14 mouse cellular contexts compared by ENCODE assay signal in genomic region chrX:71220896-71221295, GRCm38 (mm10). TPM values are rescaled to one million over a fixed set of nuclear protein-coding genes. Genes with fewer than 3 reads are reported as not detected.
A peak's percentile ranks its signal among the peaks of the same experiment; 100 is the strongest.
DNase-seq lines count a peak whose midpoint lies in the region; ATAC-seq and TF ChIP-seq lines count a peak whose summit lies in the region.
"Had no signal": no experiment of that assay in that cellular context is flagged by ENCODE, and none has a peak within 500 bp of the region (broad histone marks: within the 10 kb centered on the region; RNA-seq: fewer than 3 reads in every experiment).

No protein-coding gene starts in this region.

- no peak for ATAC-seq in forebrain, embryonic 14.5 days
- ATAC-seq: hindbrain, postnatal 0 days had no signal

- H3K4me3 ChIP-seq in lung, adult 2 months (replicated peaks; ENCODE audit: extremely low read depth, low read depth, low read length) = no peak overlapping the region
- no peak overlapping the region for H3K4me3 ChIP-seq in myocyte
- H3K4me3 ChIP-seq in forebrain, embryonic 14.5 days (ENCODE audit: low read depth, low read length) = no peak overlapping the region
- H3K4me3 ChIP-seq: kidney, embryonic 15.5 days; midbrain, embryonic 12.5 days had no signal

- no peak overlapping the region for H3K27ac ChIP-seq in forebrain, embryonic 14.5 days (ENCODE audit: low read depth, low read length)
- H3K27ac ChIP-seq: hindbrain, postnatal 0 days; kidney, embryonic 15.5 days; liver, embryonic 14.5 days; midbrain, embryonic 12.5 days had no signal

- H3K79me2 ChIP-seq in myocyte (ENCODE audit: control insufficient read depth, insufficient read depth) = peaks cover 12% of the 10 kb centered on the region

- no peaks in the 10 kb centered on the region for H3K36me3 ChIP-seq in myocyte (ENCODE audit: control insufficient read depth, insufficient read depth)
- no peaks in the 10 kb centered on the region for H3K36me3 ChIP-seq in forebrain, embryonic 14.5 days (ENCODE audit: control insufficient read depth, insufficient read depth, low read length)
- H3K36me3 ChIP-seq: kidney, embryonic 15.5 days; midbrain, embryonic 12.5 days had no signal

- H3K9me3 ChIP-seq in forebrain, embryonic 14.5 days (replicated peaks; ENCODE audit: control insufficient read depth, low read length) = no peaks in the 10 kb centered on the region
- H3K9me3 ChIP-seq: kidney, embryonic 15.5 days; midbrain, embryonic 12.5 days had no signal

- no peak overlapping the region for H3ac ChIP-seq in myocyte (ENCODE audit: control insufficient read depth, insufficient read length)

- no peak for TF ChIP-seq POLR2A in lung, adult 2 months (IDR thresholded peaks at IDR 0.05; ENCODE audit: borderline replicate concordance, extremely low read depth, low read depth, low read length)
- no peak for TF ChIP-seq POLR2A in myocyte (IDR thresholded peaks at IDR 0.05; ENCODE audit: insufficient read length, low read depth)

- no peaks in the 10 kb centered on the region for H3K27me3 ChIP-seq in myocyte (ENCODE audit: control insufficient read depth, insufficient read depth, insufficient read length)
- no peaks in the 10 kb centered on the region for H3K27me3 ChIP-seq in forebrain, embryonic 14.5 days (replicated peaks; ENCODE audit: control insufficient read depth, insufficient read depth, low read length)
- H3K27me3 ChIP-seq: midbrain, embryonic 12.5 days had no signal

- DNase-seq in adrenal gland, adult (ENCODE audit: inconsistent age in 2 of 2, low spot score in 1 of 2) = peak; percentile 5 to 58
- no peak for DNase-seq in adrenal gland, adult 18-20 months (ENCODE audit: low spot score in 2 of 2)
- peak; percentile 5 for DNase-seq in lung, adult 2 months
- no peak for DNase-seq in lung, postnatal 4 days
- DNase-seq in cerebellum, postnatal 10 days = peak; percentile 14 to 39
- DNase-seq in urinary bladder, postnatal 10 days (ENCODE audit: low spot score) = no peak
- DNase-seq in forebrain, embryonic 14.5 days (ENCODE audit: low spot score) = no peak
- DNase-seq: layer of hippocampus, adult 9-11 months; right cerebral cortex, postnatal 4 days had no signal

- no peak overlapping the region for H3K9ac ChIP-seq in forebrain, embryonic 14.5 days (ENCODE audit: low read length)
- H3K9ac ChIP-seq: kidney, embryonic 15.5 days; liver, embryonic 14.5 days; midbrain, embryonic 12.5 days had no signal

- 56% methylated on average over 3 of the region's 3 CpGs for WGBS in lung, adult 2 months
- WGBS in forebrain, embryonic 14.5 days = 61% methylated on average over 3 of the region's 3 CpGs

- H3K4me1 ChIP-seq in lung, adult 2 months (ENCODE audit: control insufficient read depth, insufficient read depth, low read length) = peaks cover 4% of the 10 kb centered on the region
- no peaks in the 10 kb centered on the region for H3K4me1 ChIP-seq in forebrain, embryonic 14.5 days (ENCODE audit: control insufficient read depth, insufficient read depth, low read length)
- H3K4me1 ChIP-seq: kidney, embryonic 15.5 days; midbrain, embryonic 12.5 days had no signal

- peak overlapping the region; percentile 30 for H3K4me2 ChIP-seq in myocyte (ENCODE audit: low read depth)
- H3K4me2 ChIP-seq in forebrain, embryonic 14.5 days (ENCODE audit: low read length) = no peak overlapping the region
- H3K4me2 ChIP-seq: kidney, embryonic 15.5 days; midbrain, embryonic 12.5 days had no signal

- TF ChIP-seq CTCF in lung, adult 2 months (IDR thresholded peaks at IDR 0.05; ENCODE audit: insufficient read depth, low read length) = no peak

TF ChIP-seq in myocyte, 11 proteins besides CTCF, POLR2A, EP300 and RAD21:
- 0 out of 2 replicates have a peak, but pooled peaks have one; percentile 18 for TF ChIP-seq CEBPB (IDR thresholded peaks at IDR 0.05; ENCODE audit: insufficient read depth, poor library complexity, severe bottlenecking)
- TF ChIP-seq TCF12 (IDR thresholded peaks at IDR 0.05; ENCODE audit: insufficient read depth, poor library complexity, severe bottlenecking) = no peak
TF ChIP-seq in myocyte: peak in this region for 1.

RNA-seq across cellular contexts. Expression of gene Mtm1, which starts 10.3 kb away (rescaled TPM):
- total RNA-seq in adrenal gland, adult 18-20 months (2021) = 10 to 100 TPM in 1 of 2 experiments, 1 to 10 TPM in 1; 9.7 to 17.2 TPM
- polyA plus RNA-seq in lung, adult 2 months (2012; rRNA removed) = 2.5 and 4.2 TPM in 2 replicates
- 4.3 TPM for polyA plus RNA-seq in myocyte (2012; fragmentation: generic; extraction: Trizol)
- 4.5 and 4.6 TPM in 2 replicates for polyA plus RNA-seq in forebrain, embryonic 14.5 days (2014; fragmentation: Nextera tagmentation; extraction: Ambion mirVana)

Comparison
In these comparisons a context has a peak if more than half of its experiments do, and no peak if none do; other contexts are left out.
1. DNase-seq: peak in adrenal gland, adult (2 of 2), lung, adult 2 months (single experiment) and cerebellum, postnatal 10 days (2 of 2); none in adrenal gland, adult 18-20 months (0 of 2), lung, postnatal 4 days (0 of 2), urinary bladder, postnatal 10 days (single experiment) and forebrain, embryonic 14.5 days (single experiment).